Mouse (Mus musculus) MEL (cell line): ENCODE data around the gene Trub1. TPM values are rescaled to one million over a fixed set of nuclear protein-coding genes. Genes with fewer than 3 reads are reported as not detected.

Experiments
- DNase-seq: peaks from one replicate; pipeline ENCODE4 v3.0.0; 2011; ENCODE audit warnings: low read depth, low spot score
- H3K27ac ChIP-seq: 2 replicates; pipeline ENCODE4 v1.5.1; 2012; ENCODE audit warnings: low read depth, mild to moderate bottlenecking, control low read depth, low read length, moderate library complexity; ENCODE audit not compliant: control insufficient read depth
- H3K27me3 ChIP-seq, 2 experiments: fragments of 150-350 bp in 1 of 2; sonication (generic) in 1 of 2; 2 replicates each; pipeline ENCODE4 v1.6.1; 2012; ENCODE audit warnings: low read length in 2 of 2, mild to moderate bottlenecking in 2 of 2, improper control_type of control experiment in 1 of 2, moderate library complexity in 1 of 2; ENCODE audit not compliant: insufficient read depth in 2 of 2, control insufficient read depth in 1 of 2
- H3K36me3 ChIP-seq, 2 experiments: 2 replicates each; pipeline ENCODE4 v1.6.1; 2012 to 2014; ENCODE audit warnings: low read length in 2 of 2, improper control_type of control experiment in 1 of 2, inconsistent platforms in 1 of 2, mild to moderate bottlenecking in 1 of 2; ENCODE audit not compliant: insufficient read depth in 2 of 2, control insufficient read depth in 1 of 2
- H3K4me1 ChIP-seq, 2 experiments: fragments of 150-350 bp in 1 of 2; sonication (generic) in 1 of 2; 2 replicates each; pipeline ENCODE4 v1.6.1; 2012; ENCODE audit warnings: low read length in 2 of 2, improper control_type of control experiment in 1 of 2, mild to moderate bottlenecking in 1 of 2; ENCODE audit not compliant: insufficient read depth in 2 of 2, control insufficient read depth in 1 of 2
- H3K4me3 ChIP-seq, 2 experiments: fragments of 150-350 bp in 1 of 2; sonication (generic) in 1 of 2; 2 replicates each; pipeline ENCODE4 v1.5.1; 2012; ENCODE audit warnings: low read depth in 2 of 2, low read length in 2 of 2, mild to moderate bottlenecking in 2 of 2, moderate library complexity in 2 of 2, control low read depth in 1 of 2, improper control_type of control experiment in 1 of 2; ENCODE audit not compliant: control insufficient read depth in 1 of 2, insufficient read depth in 1 of 2
- H3K79me2 ChIP-seq: 2 replicates; pipeline ENCODE4 v1.6.1; 2012; ENCODE audit warnings: mild to moderate bottlenecking, low read length, moderate library complexity; ENCODE audit not compliant: control insufficient read depth, poor library complexity, insufficient read depth
- H3K9ac ChIP-seq: 2 replicates; pipeline ENCODE4 v1.6.1; 2012; ENCODE audit warnings: low read depth, mild to moderate bottlenecking, control low read depth, low read length, moderate library complexity; ENCODE audit not compliant: control insufficient read depth, poor library complexity, severe bottlenecking
- H3K9me3 ChIP-seq: fragments of 150-350 bp; sonication (generic); replicated peaks from 2 replicates; pipeline ENCODE4 v1.6.1; 2012; ENCODE audit warnings: mild to moderate bottlenecking, low read length, improper control_type of control experiment, moderate library complexity; ENCODE audit not compliant: insufficient read depth
- CHD1 ChIP-seq: IDR thresholded peaks from 2 replicates; pipeline ENCODE4 v1.6.1; 2012; ENCODE audit warnings: low read depth, mild to moderate bottlenecking, inconsistent platforms, low read length, improper control_type of control experiment
- E2F4 ChIP-seq: IDR thresholded peaks from 2 replicates; pipeline ENCODE4 v1.6.1; 2011; ENCODE audit warnings: low read depth, low read length, improper control_type of control experiment, borderline replicate concordance
- ELF1 ChIP-seq: IDR thresholded peaks from 2 replicates; pipeline ENCODE4 v1.6.1; 2014; ENCODE audit warnings: low read depth, mild to moderate bottlenecking, inconsistent platforms, low read length, improper control_type of control experiment, moderate library complexity
- EP300 ChIP-seq, 2 experiments: IDR thresholded peaks; 2 replicates each; pipeline ENCODE4 v1.6.1; 2011; ENCODE audit warnings: improper control_type of control experiment in 2 of 2, low read length in 2 of 2, low read depth in 1 of 2, mild to moderate bottlenecking in 1 of 2
- GABPA ChIP-seq: IDR thresholded peaks from 2 replicates; pipeline ENCODE4 v1.6.1; 2012; ENCODE audit warnings: low read depth, mild to moderate bottlenecking, inconsistent platforms, low read length, improper control_type of control experiment, moderate library complexity
- GATA1 ChIP-seq: IDR thresholded peaks from 2 replicates; pipeline ENCODE4 v1.6.1; 2011; ENCODE audit warnings: low read depth, low read length, improper control_type of control experiment
- HCFC1 ChIP-seq: IDR thresholded peaks from 2 replicates; pipeline ENCODE4 v1.6.1; 2012; ENCODE audit warnings: low read depth, mild to moderate bottlenecking, inconsistent platforms, low read length, improper control_type of control experiment, moderate library complexity
- JUND ChIP-seq: IDR thresholded peaks from 2 replicates; pipeline ENCODE4 v1.6.1; 2011; ENCODE audit warnings: low read depth, mild to moderate bottlenecking, improper control_type of control experiment, low read length
- KAT2A ChIP-seq: conservative IDR thresholded peaks from 2 replicates; pipeline ENCODE4 v1.6.1; 2012; ENCODE audit warnings: low read depth, low read length, improper control_type of control experiment, inconsistent platforms
- MAFK ChIP-seq: IDR thresholded peaks from 2 replicates; pipeline ENCODE4 v1.6.1; 2011; ENCODE audit warnings: low read depth, mild to moderate bottlenecking, low read length, improper control_type of control experiment, borderline replicate concordance
- MAX ChIP-seq: IDR thresholded peaks from 2 replicates; pipeline ENCODE4 v1.6.1; 2011; ENCODE audit warnings: low read length, improper control_type of control experiment
- MAZ ChIP-seq: IDR thresholded peaks from 2 replicates; pipeline ENCODE4 v1.6.1; 2012; ENCODE audit warnings: low read depth, mild to moderate bottlenecking, inconsistent platforms, low read length, improper control_type of control experiment
- MXI1 ChIP-seq: IDR thresholded peaks from 2 replicates; pipeline ENCODE4 v1.6.1; 2011; ENCODE audit warnings: mild to moderate bottlenecking, low read depth, low read length, improper control_type of control experiment
- MYB ChIP-seq: IDR thresholded peaks from 2 replicates; pipeline ENCODE4 v1.6.1; 2011; ENCODE audit warnings: mild to moderate bottlenecking, low read depth, low read length, improper control_type of control experiment
- MYC ChIP-seq: IDR thresholded peaks from 2 replicates; pipeline ENCODE4 v1.6.1; 2011; ENCODE audit warnings: low read depth, mild to moderate bottlenecking, low read length, improper control_type of control experiment, moderate library complexity
- NELFE ChIP-seq: IDR thresholded peaks from 2 replicates; pipeline ENCODE4 v1.6.1; 2011; ENCODE audit warnings: low read depth, low read length, improper control_type of control experiment
- NRF1 ChIP-seq: IDR thresholded peaks from 2 replicates; pipeline ENCODE4 v1.6.1; 2014; ENCODE audit warnings: low read depth, mild to moderate bottlenecking, inconsistent platforms, low read length, improper control_type of control experiment, moderate library complexity; ENCODE audit not compliant: poor library complexity, insufficient read depth, severe bottlenecking
- POLR2A ChIP-seq, 2 experiments: IDR thresholded peaks; 2 replicates each; pipeline ENCODE4 v1.6.1; 2011 to 2012; ENCODE audit warnings: low read length in 2 of 2, mild to moderate bottlenecking in 2 of 2, control low read depth in 1 of 2, improper control_type of control experiment in 1 of 2, low read depth in 1 of 2, moderate library complexity in 1 of 2; ENCODE audit not compliant: control insufficient read depth in 1 of 2, insufficient read depth in 1 of 2, poor library complexity in 1 of 2
- RCOR1 ChIP-seq: IDR thresholded peaks from 2 replicates; pipeline ENCODE4 v1.6.1; 2012; ENCODE audit warnings: low read depth, mild to moderate bottlenecking, inconsistent platforms, low read length, improper control_type of control experiment
- SIN3A ChIP-seq: IDR thresholded peaks from 2 replicates; pipeline ENCODE4 v1.6.1; 2012; ENCODE audit warnings: low read length, improper control_type of control experiment, inconsistent platforms
- SMC3 ChIP-seq: IDR thresholded peaks from 2 replicates; pipeline ENCODE4 v1.6.1; 2011; ENCODE audit warnings: low read depth, low read length, improper control_type of control experiment
- TAL1 ChIP-seq: IDR thresholded peaks from 2 replicates; pipeline ENCODE4 v1.6.1; 2012; ENCODE audit warnings: mild to moderate bottlenecking, inconsistent platforms, low read length, moderate library complexity, mixed read lengths
- TBP ChIP-seq: IDR thresholded peaks from 2 replicates; pipeline ENCODE4 v1.8.0; 2011; ENCODE audit warnings: low read depth, low read length, improper control_type of control experiment
- TCF12 ChIP-seq: IDR thresholded peaks from 2 replicates; pipeline ENCODE4 v1.6.1; 2014; ENCODE audit warnings: low read depth, mild to moderate bottlenecking, inconsistent platforms, low read length, improper control_type of control experiment, moderate library complexity
- UBTF ChIP-seq: IDR thresholded peaks from 2 replicates; pipeline ENCODE4 v1.6.1; 2012; ENCODE audit warnings: low read depth, mild to moderate bottlenecking, inconsistent platforms, low read length, improper control_type of control experiment, moderate library complexity, borderline replicate concordance; ENCODE audit not compliant: insufficient read depth
- USF1 ChIP-seq: IDR thresholded peaks from 2 replicates; pipeline ENCODE4 v1.6.1; 2014; ENCODE audit warnings: low read depth, mild to moderate bottlenecking, inconsistent platforms, low read length, improper control_type of control experiment, moderate library complexity
- ZC3H11A ChIP-seq: IDR thresholded peaks from 2 replicates; pipeline ENCODE4 v1.6.1; 2012; ENCODE audit warnings: low read depth, mild to moderate bottlenecking, inconsistent platforms, low read length, improper control_type of control experiment
- ZKSCAN1 ChIP-seq: IDR thresholded peaks from 2 replicates; pipeline ENCODE4 v1.6.1; 2012; ENCODE audit warnings: low read depth, mild to moderate bottlenecking, inconsistent platforms, low read length, improper control_type of control experiment, moderate library complexity
- ZMIZ1 ChIP-seq: IDR thresholded peaks from 2 replicates; pipeline ENCODE4 v1.6.1; 2012; ENCODE audit warnings: low read depth, mild to moderate bottlenecking, inconsistent platforms, low read length, improper control_type of control experiment, moderate library complexity
- ZNF384 ChIP-seq: IDR thresholded peaks from 2 replicates; pipeline ENCODE4 v1.6.1; 2012; ENCODE audit warnings: low read depth, mild to moderate bottlenecking, inconsistent platforms, low read length, improper control_type of control experiment
- polyA plus RNA-seq, 2 experiments: library from polyadenylated mRNA; stranded (reverse) in 1 of 2; unstranded in 1 of 2; fragments of >175 nt in 1 of 2; fragments of >200 nt in 1 of 2; gene quantifications; 2 replicates each; pipeline versions ENCODE4 v1.2.1 to v1.2.4; 2012; ENCODE audit warnings: low replicate concordance in 2 of 2, low read depth in 1 of 2; ENCODE audit not compliant: insufficient read length in 2 of 2, insufficient read depth in 1 of 2, missing spikeins in 1 of 2
- total RNA-seq: library from RNA; depleted of rRNA; stranded (reverse); fragments of 300-350 nt; gene quantifications from 2 replicates; pipeline ENCODE4 v1.2.3, GENCODE M21; 2012

The Trub1 gene
- total and polyA plus RNA-seq, 3 experiments: 38.2 to 41.6 TPM; not detected in 1

DNA sequence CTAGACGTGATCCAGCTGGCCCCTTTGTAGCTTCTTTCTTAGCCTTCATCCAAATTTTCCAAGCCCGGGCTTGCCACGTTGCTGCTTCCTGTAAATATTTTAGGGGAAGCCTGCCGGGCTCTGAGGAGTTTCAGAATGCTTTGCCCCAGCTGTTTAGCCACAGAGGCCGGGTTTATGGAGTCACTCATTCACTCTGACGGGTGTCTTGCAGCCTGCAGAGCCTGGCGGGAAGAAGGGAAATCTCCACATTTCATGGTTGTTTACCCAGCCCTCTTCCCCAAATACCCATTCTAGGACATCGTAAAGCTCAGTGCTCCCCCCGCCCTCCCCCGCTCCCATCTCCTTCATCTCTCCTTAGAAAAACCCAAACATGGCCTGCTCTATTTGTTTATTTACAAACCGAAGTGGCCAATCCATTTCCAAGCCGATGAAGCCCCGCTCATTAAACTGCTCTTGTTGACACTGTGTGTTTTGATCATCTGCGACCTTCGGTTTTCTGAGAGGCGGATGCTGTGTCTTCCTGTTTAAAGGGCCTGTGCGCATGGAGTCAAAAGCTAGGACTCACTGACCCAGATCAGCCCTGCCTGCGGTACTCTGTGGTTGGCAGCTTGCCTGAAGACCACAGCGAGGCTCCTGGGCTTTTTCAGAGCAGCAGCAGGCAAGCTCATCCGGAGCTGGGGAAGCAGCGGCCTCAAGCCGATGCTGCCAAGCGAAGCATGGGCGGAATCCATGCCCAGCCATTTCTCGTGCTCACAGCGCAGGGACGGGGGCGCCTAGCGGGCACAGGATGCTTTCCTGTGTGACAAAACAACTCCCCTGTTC lies 41.1 kb upstream of the Trub1 start:
- TF ChIP-seq EP300 (IDR thresholded peaks at IDR 0.05; ENCODE audit: low read depth in 1 of 2, low read length in 2 of 2) (no peak), JUND (no peak), SMC3 (no peak), ZKSCAN1 (no peak), NELFE (no peak), MAX (no peak)
- Histone ChIP-seq H3K4me3 (no peak overlapping the region), H3K27ac (peak overlapping the region; percentile 26; the same call in 1 of the 2 replicates), H3K79me2 (no peaks in the 10 kb centered on the region), H3K9me3 (no peaks in the 10 kb centered on the region), H3K4me1 (peaks cover 4 to 18% of the 10 kb centered on the region in 2 experiments; a peak in 3 of 4 replicates), H3K9ac (no peak overlapping the region), H3K27me3 (no peaks in the 10 kb centered on the region), H3K36me3 (peaks cover 0 to 16% of the 10 kb centered on the region in 2 experiments; a peak in 2 of 4 replicates)
- no peak for DNase-seq

DNA sequence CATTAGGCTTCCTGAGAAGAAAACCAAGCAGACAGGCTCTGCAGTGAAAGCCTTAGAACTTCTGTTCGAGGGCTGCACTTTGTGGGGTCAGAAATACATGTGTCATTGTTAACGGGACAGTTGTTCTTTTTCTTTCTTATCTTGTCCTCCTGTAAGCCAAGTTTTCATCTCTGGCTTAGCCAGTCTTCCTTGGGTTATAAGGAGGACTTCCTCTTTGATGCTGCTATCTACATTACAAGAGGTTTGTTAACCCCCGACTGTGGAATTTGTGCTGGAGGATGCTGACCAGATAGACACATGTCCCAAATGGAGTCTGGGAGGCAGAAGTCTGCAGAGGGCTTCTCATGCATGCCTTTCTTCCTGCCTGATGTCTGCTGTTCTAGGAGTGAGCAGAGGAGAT lies 39.5 kb upstream of the Trub1 start:
- Histone ChIP-seq H3K4me1 (peaks cover 4 to 18% of the 10 kb centered on the region in 2 experiments; a peak in 3 of 4 replicates), H3K27me3 (no peaks in the 10 kb centered on the region), H3K79me2 (no peaks in the 10 kb centered on the region), H3K9me3 (no peaks in the 10 kb centered on the region), H3K36me3 (peaks cover 0 to 16% of the 10 kb centered on the region in 2 experiments; a peak in 2 of 4 replicates), H3K9ac (peak overlapping the region; percentile 42), H3K27ac (peak overlapping the region; percentile 65), H3K4me3 (peak overlapping the region in 1 of 2 experiments; percentile 5; a peak in 1 of 4 replicates)
- peak; percentile 87 for DNase-seq
- TF ChIP-seq NELFE: no peak; the same call in 1 of the 2 replicates
- TF ChIP-seq TAL1: peak; percentile 72
- peak; percentile 83 for TF ChIP-seq MYC
- peak; percentile 66; the same call in 1 of the 2 replicates for TF ChIP-seq MXI1
- no peak for TF ChIP-seq CHD1
- TF ChIP-seq MAZ: no peak
- peak; percentile 71; the same call in 1 of the 2 replicates for TF ChIP-seq SIN3A
- no peak for TF ChIP-seq ZMIZ1
- TF ChIP-seq POLR2A (IDR thresholded peaks at IDR 0.05; ENCODE audit: control insufficient read depth in 1 of 2, insufficient read depth in 1 of 2, low read depth in 1 of 2, low read length in 2 of 2, poor library complexity in 1 of 2): peak in 1 of 2 experiments; percentile 27; a peak in 1 of 4 replicates
- no peak for TF ChIP-seq KAT2A
- TF ChIP-seq SMC3: no peak
- no peak for TF ChIP-seq UBTF
- no peak; the same call in 1 of the 2 replicates for TF ChIP-seq MYB
- TF ChIP-seq ZNF384: no peak
- no peak for TF ChIP-seq NRF1
- no peak for TF ChIP-seq E2F4
- TF ChIP-seq MAFK: no peak
- no peak for TF ChIP-seq HCFC1
- peak; percentile 89 to 97 for TF ChIP-seq EP300 (IDR thresholded peaks at IDR 0.05; ENCODE audit: low read depth in 1 of 2, low read length in 2 of 2)
- no peak for TF ChIP-seq USF1
- peak; percentile 72 for TF ChIP-seq TCF12
- TF ChIP-seq RCOR1: peak; percentile 86
- peak; percentile 95 for TF ChIP-seq GATA1
- no peak for TF ChIP-seq GABPA
- TF ChIP-seq TBP: peak; percentile 47; the same call in 1 of the 2 replicates
- TF ChIP-seq ELF1: no peak
- no peak for TF ChIP-seq ZC3H11A
